Mouse (Mus musculus) right cerebral cortex, postnatal 25 days (tissue): ENCODE measurements at regions not wholly inside any gene's neighbourhood (a gene's known extent, or its start where the extent isn't known, plus 50 kb on each side); places are given as distances from the start of the nearest gene placed in this dataset.

ENCODE experiments used
- DNase-seq: peaks from one replicate; pipeline ENCODE4 v3.0.0; 2022

- DNase-seq = no peak
These were observed 128.8 kb upstream of the Dock1 start for GRCm38 (mm10) chr7:134541699-134542098.

- DNase-seq = no peak
These were observed 124.3 kb upstream of the Dock1 start for GRCm38 (mm10) chr7:134546187-134546586.

- no peak for DNase-seq
These were observed 121.1 kb upstream of the Dock1 start for GRCm38 (mm10) chr7:134549286-134549919.

- peak; percentile 16 for DNase-seq
These were observed 120.1 kb upstream of the Dock1 start for GRCm38 (mm10) chr7:134550221-134550809.

- no peak for DNase-seq
These were observed 118.4 kb upstream of the Dock1 start for GRCm38 (mm10) chr7:134552051-134552451.

- DNase-seq = no peak
These were observed 114.4 kb upstream of the Dock1 start for GRCm38 (mm10) chr7:134556061-134556460.

GRCm38 (mm10) chr7:134566322-134566721 is 104.1 kb upstream of the Dock1 start:
- peak; percentile 42 for DNase-seq

GRCm38 (mm10) chr7:134569247-134569646 is 101.2 kb upstream of the Dock1 start:
- no peak for DNase-seq

- DNase-seq = no peak
These were observed 100.2 kb upstream of the Dock1 start for GRCm38 (mm10) chr7:134570176-134570810.

GRCm38 (mm10) chr7:134581746-134582145 is 88.7 kb upstream of the Dock1 start:
- no peak for DNase-seq

GRCm38 (mm10) chr7:134585478-134585877 is 85.0 kb upstream of the Dock1 start:
- DNase-seq = no peak

GRCm38 (mm10) chr7:134586990-134587389 is 83.5 kb upstream of the Dock1 start:
- no peak for DNase-seq

- DNase-seq = no peak
These were observed 62.6 kb upstream of the Dock1 start for GRCm38 (mm10) chr7:134607886-134608285.

GRCm38 (mm10) chr7:134610159-134610558 is 60.3 kb upstream of the Dock1 start:
- DNase-seq = no peak

GRCm38 (mm10) chr7:134611371-134611770 is 59.1 kb upstream of the Dock1 start:
- no peak for DNase-seq

GRCm38 (mm10) chr7:134612175-134612633 is 58.2 kb upstream of the Dock1 start:
- DNase-seq = peak; percentile 21

GRCm38 (mm10) chr7:134619220-134619975 is 51.1 kb upstream of the Dock1 start:
- DNase-seq = no peak

- no peak for DNase-seq
These were observed 50.4 kb upstream of the Dock1 start for GRCm38 (mm10) chr7:134620006-134620405.
